Mouse (Mus musculus): ENCODE data around the gene Zfp169.

Zfp169 gene

GRCm38 (mm10) chr13:48508661-48509060 is 4.6 kb downstream of the Zfp169 start:
- DNase-seq: no peak

- no peak for DNase-seq
These were observed 10.8 kb downstream of the Zfp169 start for GRCm38 (mm10) chr13:48502422-48502821.

GRCm38 (mm10) chr13:48498676-48499075 is 14.6 kb downstream of the Zfp169 start:
- DNase-seq: no peak

DNA sequence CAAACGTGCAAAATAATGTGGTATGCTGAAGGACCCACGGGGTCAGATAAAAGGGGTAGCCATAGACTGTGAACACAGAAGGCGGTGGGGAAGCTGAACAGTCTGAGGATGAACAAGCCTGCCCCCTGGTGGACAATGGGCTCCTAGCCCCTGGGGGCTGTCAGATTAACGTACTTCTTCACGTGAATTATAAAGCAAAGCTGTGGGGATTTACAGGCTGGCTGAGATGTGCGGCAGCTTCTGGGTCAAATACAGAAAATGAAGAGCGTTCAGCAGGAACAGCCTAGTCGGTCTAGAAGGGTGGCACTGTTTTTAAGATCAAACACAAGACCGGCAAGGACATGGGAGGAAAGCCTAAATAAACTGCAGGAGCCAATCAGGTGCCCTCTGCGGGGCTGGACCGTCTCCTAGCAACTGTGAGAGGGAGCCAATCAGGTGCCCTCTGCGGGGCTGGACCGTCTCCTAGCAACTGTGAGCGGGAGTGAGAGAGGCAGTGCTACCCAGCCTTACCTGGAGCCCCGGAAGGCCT is 15.5 kb downstream of the Zfp169 start:
- peak; percentile 82 for DNase-seq

DNA sequence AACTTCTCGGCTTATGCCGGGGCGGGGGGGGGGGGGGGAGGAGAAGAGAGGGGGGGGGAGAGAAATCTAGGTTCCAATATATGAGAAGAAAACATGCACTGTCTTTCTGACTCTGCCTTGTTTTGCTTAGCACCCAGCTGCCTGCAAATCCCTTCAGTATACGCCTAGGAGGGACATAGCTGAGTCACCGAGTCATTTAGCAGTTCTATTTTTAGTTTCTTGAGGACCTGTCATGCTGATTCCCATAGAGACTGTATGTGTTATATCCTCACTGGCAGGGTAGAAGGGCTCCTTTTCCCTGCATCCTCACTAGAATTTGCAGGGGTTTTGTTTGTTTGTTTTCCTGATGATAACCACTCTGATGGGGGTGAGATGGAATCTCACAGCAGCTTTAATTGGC is 20.1 kb downstream of the Zfp169 start:
- DNase-seq: no peak

DNA sequence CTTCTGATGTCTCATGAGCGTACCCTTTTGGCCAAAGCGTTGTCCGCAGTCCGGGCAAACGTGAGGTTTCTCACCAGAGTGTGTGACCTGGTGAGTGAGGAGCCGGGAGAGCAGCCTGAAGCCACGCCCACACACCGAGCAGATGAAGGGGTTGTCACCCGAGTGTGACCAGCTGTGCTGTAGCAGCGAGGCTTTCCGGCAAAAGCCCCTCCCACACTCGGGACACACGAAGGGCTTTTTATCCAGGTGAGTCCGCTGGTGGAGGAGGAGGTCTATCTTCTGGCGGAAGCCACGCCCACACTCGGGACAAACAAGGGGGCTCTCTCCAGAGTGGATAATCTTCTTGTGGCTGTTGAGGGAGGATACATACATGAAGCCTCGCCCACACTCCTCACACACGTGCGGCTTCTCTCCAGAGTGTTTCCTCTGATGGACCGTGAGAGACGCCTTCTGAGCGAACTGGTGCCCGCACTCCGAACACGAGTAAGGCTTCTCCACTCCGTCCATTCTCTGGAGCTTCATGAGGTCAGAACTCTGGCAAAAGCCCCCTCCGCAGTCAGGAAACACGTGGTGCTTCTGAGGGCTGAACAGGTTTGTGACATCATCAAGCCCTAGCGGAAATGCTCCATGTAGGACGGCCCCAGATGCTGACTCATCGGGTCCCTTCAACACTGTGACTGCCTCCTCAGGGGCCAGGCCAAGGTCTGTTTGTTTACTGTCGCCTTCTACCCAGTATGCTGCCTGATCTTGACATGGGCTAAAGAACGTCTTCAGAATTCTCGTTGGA is 22.7 kb downstream of the Zfp169 start:
- DNase-seq: no peak

DNA sequence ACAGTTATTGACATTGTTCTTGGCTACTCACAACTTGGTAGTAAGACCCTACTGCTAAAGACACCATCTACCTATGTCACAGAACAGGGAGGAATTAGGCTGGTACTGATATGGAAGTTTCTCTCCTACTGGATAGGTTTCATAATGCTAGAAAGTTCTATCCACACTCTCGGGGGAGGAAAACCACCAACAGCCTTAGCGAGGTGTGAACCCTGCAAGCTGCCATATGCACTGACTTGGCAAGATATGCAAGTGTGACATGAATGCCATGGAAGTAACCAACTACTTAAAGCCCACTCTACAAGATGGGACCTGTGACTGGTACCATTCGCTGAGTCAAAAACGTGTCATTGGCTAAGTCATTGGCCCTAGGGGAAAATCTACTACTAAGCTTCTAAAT is 29.6 kb downstream of the Zfp169 start:
- DNase-seq: no peak

DNA sequence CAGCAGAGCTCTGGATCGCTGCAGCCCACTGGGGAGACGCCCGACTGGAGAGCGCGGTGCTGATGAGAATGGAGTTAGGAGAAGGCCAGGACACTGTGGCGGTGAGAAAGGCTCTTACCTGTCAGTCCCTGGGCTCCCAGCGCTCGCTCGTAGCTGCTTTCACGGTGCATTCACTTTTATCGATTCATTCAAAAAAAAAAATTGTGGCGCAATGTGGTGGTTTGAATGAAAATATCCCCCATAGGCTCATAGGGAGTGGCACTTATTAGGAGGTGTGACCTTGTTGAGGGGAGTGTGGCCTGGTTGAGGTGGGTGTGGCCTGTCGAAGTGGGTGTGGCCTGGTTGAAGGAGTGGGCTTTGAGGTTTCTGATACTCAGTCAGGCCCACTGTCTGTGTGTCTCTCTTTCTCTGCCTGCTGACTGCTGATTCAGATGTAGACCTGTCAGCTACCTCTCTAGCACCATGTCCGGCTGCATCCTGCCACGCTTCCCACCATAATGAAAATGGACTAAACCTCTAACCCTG is 44.5 kb downstream of the Zfp169 start:
- DNase-seq: no peak

DNA sequence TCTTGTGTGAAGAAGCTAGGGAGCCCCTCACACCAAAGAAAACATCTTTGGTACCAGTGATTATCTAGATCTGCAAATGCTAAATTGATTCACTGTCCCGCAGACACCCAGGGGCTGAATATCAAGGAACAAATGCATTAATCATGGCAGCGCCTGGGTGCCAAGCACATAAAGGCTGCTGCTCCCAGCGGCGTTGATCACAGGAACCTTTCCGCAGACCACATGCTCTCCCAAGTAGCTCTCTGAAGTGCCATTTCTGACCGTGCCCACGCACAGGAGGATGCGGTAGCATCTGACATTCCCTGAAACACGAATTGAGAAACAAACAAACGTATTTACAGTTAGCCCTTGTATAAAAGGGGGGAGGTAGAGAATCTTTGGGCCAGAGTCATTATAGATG is 47.1 kb downstream of the Zfp169 start:
- no peak for DNase-seq

GRCm38 (mm10) chr13:48464170-48464569 is 49.1 kb downstream of the Zfp169 start:
- peak; percentile 76 for DNase-seq

GRCm38 (mm10) chr13:48459280-48459679 is 54.0 kb downstream of the Zfp169 start:
- no peak for DNase-seq

DNA sequence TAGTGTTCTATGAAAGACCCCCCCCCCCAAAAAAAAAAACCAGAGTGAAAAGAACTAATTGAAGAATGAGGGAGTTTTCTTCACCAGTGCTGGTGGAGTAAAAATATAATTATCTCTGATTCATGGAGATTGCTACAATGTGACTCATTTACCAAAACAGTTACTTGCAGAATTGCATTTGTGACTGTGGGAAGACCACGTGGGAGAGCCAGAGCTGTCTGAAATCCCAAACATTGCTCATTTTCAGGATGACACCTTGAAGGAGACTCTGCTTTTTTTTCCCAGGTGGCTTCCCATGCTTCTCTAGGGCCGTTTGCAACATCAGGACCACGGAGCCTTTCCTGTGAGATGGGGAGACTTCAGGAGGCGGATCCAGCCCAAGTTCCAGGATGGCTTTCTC is 65.1 kb downstream of the Zfp169 start:
- DNase-seq: no peak

- no peak for DNase-seq
These were observed 69.3 kb downstream of the Zfp169 start for GRCm38 (mm10) chr13:48443996-48444395.

DNA sequence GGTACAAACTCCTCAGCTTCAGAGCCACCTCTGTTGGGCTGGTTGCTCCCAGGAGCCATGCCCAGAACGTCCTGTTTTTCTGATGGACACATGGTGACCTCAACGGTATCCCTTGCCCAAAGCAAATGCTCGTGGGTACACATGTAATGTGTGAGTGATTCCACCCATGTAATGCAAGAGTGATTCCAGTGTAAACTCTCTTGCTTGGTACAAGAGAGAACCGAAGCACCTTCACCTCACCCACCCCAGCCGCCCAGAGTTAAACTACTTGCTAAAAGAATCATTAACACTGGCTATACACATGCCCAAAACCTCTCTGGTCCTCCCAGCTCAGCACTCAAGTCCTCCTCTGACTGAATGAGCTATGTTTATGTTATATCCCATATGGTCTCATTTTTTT is 74.9 kb downstream of the Zfp169 start:
- DNase-seq: no peak
